Mouse (Mus musculus): ENCODE measurements at regions not wholly inside any gene's neighbourhood (a gene's known extent, or its start where the extent isn't known, plus 50 kb on each side); places are given as distances from the start of the nearest gene placed in this dataset.

- no peaks in the 10 kb centered on the region for H3K4me1 ChIP-seq (ENCODE audit: control insufficient read depth, insufficient read depth, low read length)
- H3K27ac ChIP-seq (ENCODE audit: insufficient read depth, low read depth, low read length): no peak overlapping the region
- no peak overlapping the region for H3K4me3 ChIP-seq (ENCODE audit: insufficient read depth, low read length)
- TF ChIP-seq CTCF (IDR thresholded peaks at IDR 0.05; ENCODE audit: low read depth, low read length) (no peak), POLR2A (IDR thresholded peaks at IDR 0.05; ENCODE audit: borderline replicate concordance, low read depth, low read length) (no peak)
Observed at GRCm38 (mm10) chr9:46511307-46511706, 191.5 kb upstream of the 4931429L15Rik start.

- TF ChIP-seq CTCF (IDR thresholded peaks at IDR 0.05; ENCODE audit: low read depth, low read length): no peak
- no peak for TF ChIP-seq POLR2A (IDR thresholded peaks at IDR 0.05; ENCODE audit: borderline replicate concordance, low read depth, low read length)
- Histone ChIP-seq H3K27ac (ENCODE audit: insufficient read depth, low read depth, low read length) (no peak overlapping the region), H3K4me1 (ENCODE audit: control insufficient read depth, insufficient read depth, low read length) (no peaks in the 10 kb centered on the region), H3K4me3 (ENCODE audit: insufficient read depth, low read length) (no peak overlapping the region)
Observed at GRCm38 (mm10) chr9:46509896-46510295, 190.1 kb upstream of the 4931429L15Rik start.

DNA sequence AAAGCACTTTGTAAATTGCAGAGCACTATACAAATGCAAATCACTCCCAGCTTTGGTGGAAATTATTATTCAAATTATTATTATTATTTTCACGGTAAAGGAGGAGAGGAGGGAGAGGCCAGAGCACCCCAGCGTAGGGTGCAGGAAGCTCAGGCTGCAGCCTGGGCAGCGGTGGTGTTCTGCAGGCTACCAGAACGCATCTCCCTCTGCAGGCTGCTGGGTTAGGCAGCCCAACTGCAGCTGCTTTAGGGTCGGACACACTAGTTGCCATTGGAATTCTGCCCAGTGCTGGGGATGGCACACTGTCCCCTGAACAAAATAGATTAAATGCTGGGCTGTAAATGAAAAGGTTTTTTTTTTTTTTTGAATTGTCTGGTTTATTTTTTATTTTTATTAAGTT is 189.7 kb upstream of the 4931429L15Rik start:
- no peaks in the 10 kb centered on the region for H3K4me1 ChIP-seq (ENCODE audit: control insufficient read depth, insufficient read depth, low read length)
- H3K4me3 ChIP-seq (ENCODE audit: insufficient read depth, low read length): no peak overlapping the region
- TF ChIP-seq POLR2A (IDR thresholded peaks at IDR 0.05; ENCODE audit: borderline replicate concordance, low read depth, low read length) (no peak), CTCF (IDR thresholded peaks at IDR 0.05; ENCODE audit: low read depth, low read length) (no peak)
- H3K27ac ChIP-seq (ENCODE audit: insufficient read depth, low read depth, low read length): no peak overlapping the region

DNA sequence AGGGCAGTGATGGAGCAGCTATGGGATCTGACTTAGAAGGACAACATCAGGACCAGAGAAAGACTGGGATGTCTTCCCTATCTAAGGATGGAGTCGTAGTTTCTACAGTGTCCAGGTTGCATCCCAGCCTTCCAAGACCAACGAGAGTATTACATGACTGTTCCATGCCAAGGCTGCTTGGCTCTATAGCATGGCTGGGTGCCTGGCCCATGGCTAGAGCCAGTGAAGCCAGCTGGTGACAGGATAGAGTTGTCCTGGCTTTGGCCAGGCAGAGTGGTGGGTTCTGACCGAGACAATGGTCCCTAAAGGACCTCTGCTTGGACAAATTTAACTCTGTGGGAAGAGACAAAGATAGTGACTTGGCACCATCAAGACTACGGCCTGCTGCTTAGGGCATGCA is 187.2 kb upstream of the 4931429L15Rik start:
- H3K27ac ChIP-seq (ENCODE audit: insufficient read depth, low read depth, low read length): no peak overlapping the region

DNA sequence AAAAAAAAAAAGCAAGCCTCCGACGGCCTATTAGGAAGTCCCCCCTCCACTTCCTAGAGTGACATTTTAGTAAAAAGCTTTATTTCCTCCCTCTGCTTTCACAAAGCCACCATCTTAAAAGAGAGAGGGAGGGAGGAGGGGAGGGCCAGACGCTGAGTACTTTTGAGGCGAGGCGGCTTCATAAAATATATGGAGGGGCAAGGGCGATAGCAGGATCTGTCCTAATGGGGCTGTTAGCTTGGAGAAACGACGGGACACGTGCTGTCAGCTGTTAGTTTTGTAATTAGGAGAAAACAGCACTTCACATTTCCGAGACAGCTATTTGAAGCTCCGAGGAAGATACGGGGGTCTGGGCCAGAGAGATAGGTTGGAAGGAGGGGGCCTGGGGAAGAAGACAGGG is 184.8 kb upstream of the 4931429L15Rik start:
- H3K4me3 ChIP-seq (ENCODE audit: insufficient read depth, low read length): no peak overlapping the region
- no peak overlapping the region for H3K27ac ChIP-seq (ENCODE audit: insufficient read depth, low read depth, low read length)
- TF ChIP-seq POLR2A (IDR thresholded peaks at IDR 0.05; ENCODE audit: borderline replicate concordance, low read depth, low read length) (no peak), CTCF (IDR thresholded peaks at IDR 0.05; ENCODE audit: low read depth, low read length) (no peak)
- no peaks in the 10 kb centered on the region for H3K4me1 ChIP-seq (ENCODE audit: control insufficient read depth, insufficient read depth, low read length)

More for the DNA sequence above, 187.2 kb upstream of the 4931429L15Rik start:
- TF ChIP-seq CTCF (IDR thresholded peaks at IDR 0.05; ENCODE audit: low read depth, low read length) (no peak), POLR2A (IDR thresholded peaks at IDR 0.05; ENCODE audit: borderline replicate concordance, low read depth, low read length) (no peak)
- Histone ChIP-seq H3K4me1 (ENCODE audit: control insufficient read depth, insufficient read depth, low read length) (no peaks in the 10 kb centered on the region), H3K4me3 (ENCODE audit: insufficient read depth, low read length) (no peak overlapping the region)

GRCm38 (mm10) chr9:46504133-46504416 is 184.3 kb upstream of the 4931429L15Rik start:
- H3K27ac ChIP-seq (ENCODE audit: insufficient read depth, low read depth, low read length): no peak overlapping the region
- H3K4me1 ChIP-seq (ENCODE audit: control insufficient read depth, insufficient read depth, low read length): no peaks in the 10 kb centered on the region
- TF ChIP-seq CTCF (IDR thresholded peaks at IDR 0.05; ENCODE audit: low read depth, low read length): no peak
- TF ChIP-seq POLR2A (IDR thresholded peaks at IDR 0.05; ENCODE audit: borderline replicate concordance, low read depth, low read length): no peak
- no peak overlapping the region for H3K4me3 ChIP-seq (ENCODE audit: insufficient read depth, low read length)

DNA sequence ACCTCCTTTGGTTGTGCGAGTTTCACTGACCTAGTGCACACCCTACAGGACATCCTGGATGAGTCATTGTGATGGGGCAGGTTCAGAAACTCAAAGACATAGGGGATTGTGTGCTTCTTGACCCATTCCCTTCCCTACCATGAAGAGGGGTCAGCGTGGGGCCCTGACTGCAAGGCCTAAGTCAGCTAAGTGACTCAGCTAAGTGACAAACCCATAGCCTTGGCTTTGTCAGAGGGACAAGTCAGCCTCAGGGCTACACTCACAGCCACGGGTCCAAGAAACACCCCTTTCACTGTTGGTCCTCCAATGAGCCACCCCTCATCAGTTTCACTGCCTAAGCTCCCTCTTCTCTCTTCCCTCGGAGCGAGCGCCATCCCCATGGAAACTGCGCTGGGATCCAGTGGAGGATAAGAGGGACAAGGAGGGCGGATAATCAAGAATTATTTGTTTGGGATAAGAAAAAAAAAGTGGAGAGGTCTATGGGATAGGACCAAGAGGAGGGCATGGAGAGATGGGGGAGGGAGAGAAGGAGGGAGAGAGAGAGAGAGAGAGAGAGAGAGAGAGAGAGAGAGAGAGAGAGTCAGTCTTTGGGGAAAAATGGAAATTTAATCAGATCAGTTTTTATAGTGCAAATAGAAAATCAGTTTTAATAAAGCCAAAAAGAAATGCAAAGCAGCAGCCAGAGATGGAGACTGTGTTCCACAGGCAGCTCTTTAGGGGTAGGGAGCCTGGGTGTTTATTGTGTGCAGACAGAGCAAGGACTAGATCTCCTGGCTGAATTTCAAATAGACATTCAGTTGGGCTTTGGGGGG is 183.7 kb upstream of the 4931429L15Rik start:
- Histone ChIP-seq H3K27ac (ENCODE audit: insufficient read depth, low read depth, low read length) (no peak overlapping the region), H3K4me1 (ENCODE audit: control insufficient read depth, insufficient read depth, low read length) (no peaks in the 10 kb centered on the region), H3K4me3 (ENCODE audit: insufficient read depth, low read length) (no peak overlapping the region)
- no peak for TF ChIP-seq POLR2A (IDR thresholded peaks at IDR 0.05; ENCODE audit: borderline replicate concordance, low read depth, low read length)

DNA sequence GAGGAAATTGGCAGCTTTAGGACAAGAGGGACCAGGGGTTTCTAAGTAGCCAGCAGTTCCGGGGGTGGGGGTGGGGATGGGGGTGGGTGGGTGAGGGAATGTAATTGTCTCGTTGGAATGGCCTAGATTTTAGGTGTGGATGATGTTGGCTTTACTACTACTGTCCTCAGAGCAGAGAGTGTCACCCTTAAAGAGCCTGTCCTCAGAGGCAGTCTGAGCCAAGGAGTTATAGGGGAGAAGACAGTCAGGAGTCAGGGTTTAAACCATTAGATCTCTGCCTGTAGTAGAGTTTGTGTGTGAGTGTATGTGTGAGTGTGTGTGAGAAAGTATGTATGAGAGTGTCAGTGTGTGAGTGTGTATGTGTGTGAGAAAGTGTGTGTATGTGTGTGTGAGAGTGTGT is 179.6 kb upstream of the 4931429L15Rik start:
- H3K4me3 ChIP-seq (ENCODE audit: insufficient read depth, low read length): no peak overlapping the region
- no peak overlapping the region for H3K27ac ChIP-seq (ENCODE audit: insufficient read depth, low read depth, low read length)
- H3K4me1 ChIP-seq (ENCODE audit: control insufficient read depth, insufficient read depth, low read length): no peaks in the 10 kb centered on the region
- TF ChIP-seq POLR2A (IDR thresholded peaks at IDR 0.05; ENCODE audit: borderline replicate concordance, low read depth, low read length) (no peak), CTCF (IDR thresholded peaks at IDR 0.05; ENCODE audit: low read depth, low read length) (no peak)

GRCm38 (mm10) chr9:46498861-46499260 is 179.1 kb upstream of the 4931429L15Rik start:
- TF ChIP-seq POLR2A (IDR thresholded peaks at IDR 0.05; ENCODE audit: borderline replicate concordance, low read depth, low read length) (no peak), CTCF (IDR thresholded peaks at IDR 0.05; ENCODE audit: low read depth, low read length) (no peak)
- Histone ChIP-seq H3K4me3 (ENCODE audit: insufficient read depth, low read length) (no peak overlapping the region), H3K4me1 (ENCODE audit: control insufficient read depth, insufficient read depth, low read length) (no peaks in the 10 kb centered on the region), H3K27ac (ENCODE audit: insufficient read depth, low read depth, low read length) (no peak overlapping the region)

DNA sequence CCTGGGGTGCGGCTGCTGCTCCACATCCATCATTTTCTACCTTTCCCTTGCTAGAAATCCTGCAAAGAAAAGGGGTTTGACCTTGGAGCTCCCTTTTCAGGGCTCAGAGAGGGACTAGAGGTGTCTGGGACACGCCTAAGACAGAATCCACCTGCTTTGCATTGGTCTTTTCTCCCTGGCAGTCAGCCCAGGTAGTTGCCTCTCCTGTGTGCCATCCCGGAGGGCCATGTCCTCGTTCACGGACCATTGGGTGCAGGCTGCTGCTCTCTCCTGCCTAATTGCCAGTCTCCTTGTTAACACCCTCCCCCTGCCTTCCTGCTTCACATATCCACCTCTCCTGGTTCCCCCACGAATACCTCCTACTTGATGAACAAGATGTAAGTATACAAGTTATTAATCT is 175.5 kb upstream of the 4931429L15Rik start:
- no peak overlapping the region for H3K27ac ChIP-seq (ENCODE audit: insufficient read depth, low read depth, low read length)
- no peak overlapping the region for H3K4me3 ChIP-seq (ENCODE audit: insufficient read depth, low read length)
- H3K4me1 ChIP-seq (ENCODE audit: control insufficient read depth, insufficient read depth, low read length): no peaks in the 10 kb centered on the region
- TF ChIP-seq CTCF (IDR thresholded peaks at IDR 0.05; ENCODE audit: low read depth, low read length) (no peak), POLR2A (IDR thresholded peaks at IDR 0.05; ENCODE audit: borderline replicate concordance, low read depth, low read length) (no peak)

Measured in bone marrow macrophage, adult 2 months (primary cell).